Mouse (Mus musculus): Measurements from ENCODE around the gene Vangl2.
"Not testable (repeated sequence)": the region's sequence is repeated elsewhere in the genome, so short reads cannot be mapped to it uniquely, and the experiment has no call there.

Vangl2 gene

DNA sequence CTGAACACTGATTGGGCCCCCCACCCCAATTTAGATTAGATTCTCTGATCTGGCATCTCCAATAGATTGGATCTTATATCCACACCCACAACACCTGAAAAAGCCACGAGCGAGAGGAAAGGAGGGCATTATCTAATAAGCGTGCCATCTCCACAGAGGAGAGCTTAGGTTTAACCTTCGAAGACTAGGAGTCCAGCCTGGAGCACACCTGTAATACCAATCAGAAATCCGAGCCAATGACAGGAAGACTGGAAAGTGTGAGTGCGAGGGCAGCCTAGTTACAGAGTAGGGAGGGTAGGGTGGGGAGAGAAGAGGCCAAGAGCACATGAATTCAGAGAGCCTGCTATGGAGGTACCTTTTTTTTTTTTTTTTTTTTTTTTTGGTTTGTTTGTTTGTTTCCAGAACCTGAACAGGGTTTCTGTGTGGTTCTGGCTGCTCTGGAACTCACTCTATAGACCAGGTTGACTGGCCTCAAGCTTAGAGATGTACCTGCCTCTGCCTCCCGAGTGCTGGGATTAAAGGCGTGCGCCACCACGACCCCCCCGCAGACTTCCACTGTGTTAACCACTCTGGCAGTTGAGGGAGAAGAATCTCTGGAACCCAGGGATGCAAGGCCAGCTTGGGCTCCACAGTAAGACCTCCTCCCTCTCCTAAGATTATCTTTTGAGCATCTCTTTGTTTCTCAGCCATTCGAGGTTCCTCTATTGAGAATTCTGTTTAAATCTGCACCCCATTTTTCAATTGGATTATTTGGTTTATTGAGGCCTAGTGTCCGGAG lies 29.2 kb downstream of the Vangl2 start:
- DNase-seq: no peak

DNA sequence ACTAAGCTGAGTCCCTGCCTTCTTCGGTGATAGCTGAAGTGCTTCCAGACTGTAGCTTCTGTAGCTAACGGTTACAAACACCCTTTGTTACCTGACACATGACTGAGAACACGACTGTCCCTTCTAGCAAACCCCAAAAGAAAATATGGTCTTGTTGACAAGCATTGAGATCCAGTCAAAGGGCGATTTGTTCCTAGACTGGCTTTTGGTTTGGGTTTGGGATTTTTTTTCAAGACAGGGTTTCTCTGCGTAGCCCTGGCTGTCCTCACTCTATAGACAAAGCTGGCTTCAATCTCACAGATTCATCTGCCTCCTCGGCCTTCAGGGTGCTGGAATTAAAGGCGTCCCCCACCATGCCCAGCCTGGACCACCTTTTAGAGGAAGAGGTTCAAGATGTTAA lies 31.5 kb downstream of the Vangl2 start:
- no peak for DNase-seq

DNA sequence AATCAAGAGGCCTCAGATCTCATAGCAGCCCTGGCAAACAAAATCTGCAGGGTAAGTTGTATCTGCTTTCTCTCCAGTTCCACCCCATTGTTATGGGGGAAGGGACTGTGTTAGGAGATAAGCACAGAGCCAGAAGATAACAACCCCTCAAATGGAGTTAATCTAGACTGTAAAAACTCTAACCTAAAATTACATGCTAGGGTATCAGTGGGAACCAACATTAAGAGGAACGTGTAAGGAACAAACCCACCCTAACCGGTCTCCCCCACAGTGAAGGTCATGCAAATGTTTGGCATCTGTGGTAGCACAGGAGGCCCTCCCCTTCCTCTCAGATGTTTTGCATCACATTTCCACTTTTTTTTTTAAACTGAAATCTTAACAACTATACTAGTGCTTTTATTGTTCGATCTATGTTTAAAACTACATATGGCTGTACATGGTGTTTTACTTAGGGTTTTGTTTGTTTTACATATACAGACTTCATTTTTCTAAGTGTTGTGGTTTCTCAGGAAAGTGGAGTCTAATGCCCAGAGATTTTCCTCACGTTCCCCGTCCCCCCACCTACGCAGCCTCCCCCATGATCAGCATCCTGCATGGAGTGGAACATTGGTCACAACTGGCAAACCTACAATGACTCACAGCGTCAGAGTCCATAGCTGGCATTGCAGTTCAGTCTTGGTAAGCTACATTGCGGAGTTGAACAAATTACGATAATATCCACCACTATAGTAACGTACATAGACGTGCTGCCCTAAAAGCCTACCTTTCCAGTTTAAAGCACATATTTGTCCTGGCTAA lies 33.1 kb downstream of the Vangl2 start:
- DNase-seq: peak; percentile 47

DNA sequence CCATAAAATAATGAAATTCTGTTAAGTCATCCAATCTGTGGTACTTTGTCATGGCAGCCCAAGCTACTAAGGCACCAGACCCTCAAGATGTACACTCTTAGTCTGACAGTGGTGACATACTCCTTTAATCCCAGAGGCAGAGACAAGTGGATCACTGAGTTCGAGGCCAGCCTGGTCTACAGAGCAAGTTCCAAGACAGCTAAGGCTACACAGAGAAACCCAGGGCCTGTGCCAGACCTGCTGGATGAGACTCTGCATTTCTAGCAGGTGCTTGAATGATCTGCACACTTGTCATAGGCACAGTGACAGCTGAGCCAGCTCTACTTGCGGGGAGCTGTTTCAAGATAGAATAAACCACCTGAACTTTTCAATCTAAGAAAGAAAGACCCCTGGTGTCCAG lies 33.7 kb downstream of the Vangl2 start:
- peak; percentile 53 for DNase-seq

DNA sequence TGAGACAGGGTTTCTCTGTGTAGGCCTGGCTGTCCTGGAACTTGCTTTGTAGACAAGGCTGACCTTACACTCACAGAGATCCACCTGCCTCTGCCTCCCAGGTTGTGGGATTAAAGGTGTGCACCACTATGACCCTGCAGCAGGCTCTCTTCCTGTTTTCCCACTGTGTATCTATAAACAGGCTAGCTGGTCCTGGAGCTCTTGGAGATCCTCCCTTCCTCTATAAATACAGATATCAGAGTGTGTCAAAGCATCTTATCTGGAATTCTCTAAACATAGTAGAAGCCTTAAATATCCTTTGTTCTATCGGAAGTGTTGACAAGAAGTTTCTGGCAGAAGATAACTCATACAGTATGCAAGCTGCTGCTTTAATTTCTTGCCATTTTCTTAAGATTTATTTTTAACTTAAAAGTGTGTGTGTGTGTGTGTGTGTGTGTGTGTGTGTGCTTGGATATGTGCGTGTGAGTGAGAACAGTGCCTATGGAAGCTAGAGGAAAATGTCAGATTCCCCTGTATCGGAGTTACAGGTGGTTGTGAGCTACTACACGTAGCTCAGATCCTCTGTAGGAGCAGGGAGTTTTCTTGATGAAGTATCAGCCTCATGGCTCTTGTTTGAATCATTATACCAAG lies 35.2 kb downstream of the Vangl2 start:
- DNase-seq: no peak

DNA sequence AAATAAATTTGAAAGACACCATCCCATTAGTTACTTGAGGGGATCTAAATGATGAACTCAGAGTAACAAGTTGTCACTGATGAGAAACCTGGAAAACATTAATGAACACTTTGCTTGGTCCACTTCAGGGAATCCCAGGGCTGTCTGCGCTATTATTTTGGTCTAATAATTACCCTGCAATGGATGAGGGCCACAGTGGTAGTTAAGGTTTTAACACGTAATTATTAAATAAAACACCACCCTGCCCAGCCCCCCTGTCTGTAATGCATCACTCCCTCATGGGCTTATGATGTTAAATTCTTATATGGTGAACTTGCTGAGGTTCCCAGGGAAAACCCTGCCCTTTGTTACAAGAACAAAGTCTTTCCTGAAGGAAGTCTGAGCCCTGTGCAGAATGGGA lies 36.4 kb downstream of the Vangl2 start:
- DNase-seq: no peak

DNA sequence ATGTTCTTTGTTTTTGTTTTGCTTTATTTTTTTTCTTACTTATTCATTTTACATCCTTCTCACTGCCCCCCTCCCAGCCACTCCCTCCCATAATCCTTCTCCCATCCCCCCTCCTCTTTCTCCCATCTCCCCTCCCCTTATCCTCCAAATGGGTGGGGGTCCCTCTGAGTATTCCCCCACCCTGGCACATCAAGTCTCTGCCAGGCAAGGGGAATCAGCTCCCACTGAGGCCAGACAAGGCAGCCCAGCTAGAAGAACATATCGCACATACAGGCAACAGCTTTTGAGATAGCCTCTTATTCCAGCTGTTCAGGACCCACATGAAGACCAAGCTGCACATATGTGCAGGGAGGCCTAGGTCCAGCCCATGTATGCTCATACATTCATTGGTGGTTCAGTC lies 44.1 kb downstream of the Vangl2 start:
- DNase-seq: no peak

DNA sequence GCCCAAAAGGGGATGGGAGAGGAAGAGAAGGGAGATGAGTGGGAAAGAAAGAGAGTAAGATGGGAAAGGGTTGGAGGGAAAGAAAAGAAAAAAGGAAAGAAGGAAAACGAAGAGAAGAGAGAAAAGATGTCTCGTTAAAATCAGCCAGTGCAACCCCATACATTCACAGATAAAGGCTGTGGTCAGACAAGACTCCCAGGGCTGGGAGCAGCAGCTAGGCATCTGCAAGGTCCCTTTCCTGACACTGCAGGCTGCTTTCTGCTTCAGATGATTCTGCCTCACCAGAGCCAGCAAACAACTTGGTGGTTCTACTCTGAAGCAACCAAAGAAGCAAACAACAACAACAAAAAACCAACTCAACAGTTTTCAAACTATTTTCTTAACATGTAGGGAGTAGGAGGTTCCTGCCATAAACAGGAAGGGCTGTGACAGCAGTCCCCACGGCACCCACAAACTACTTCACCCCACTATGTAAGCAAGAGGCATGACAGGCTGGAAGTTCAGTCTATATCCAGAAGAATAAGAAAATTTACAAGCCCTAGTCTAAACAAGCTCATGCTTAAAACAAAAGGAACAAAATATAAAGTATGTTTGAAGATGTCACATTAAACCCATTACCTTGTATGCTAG lies 44.8 kb downstream of the Vangl2 start:
- DNase-seq: no peak

DNA sequence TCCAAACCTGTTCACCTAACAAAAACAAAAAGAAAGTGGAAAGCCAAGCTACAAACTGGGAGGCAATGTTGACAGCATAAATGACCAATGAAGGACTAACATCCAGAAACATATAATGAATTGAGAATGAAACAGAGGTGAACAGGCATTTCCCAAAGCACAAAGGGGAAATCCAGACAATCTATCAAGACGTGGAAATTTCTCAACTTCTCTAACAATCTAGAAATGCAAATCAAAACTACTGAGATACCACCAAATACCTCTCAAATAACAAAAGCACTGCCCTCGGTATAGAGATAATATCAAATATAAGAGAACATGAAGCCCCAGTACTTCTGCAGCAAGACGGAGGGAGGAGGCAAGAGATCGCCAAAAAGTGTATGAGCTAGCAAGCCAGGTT lies 45.5 kb downstream of the Vangl2 start:
- no peak for DNase-seq

DNA sequence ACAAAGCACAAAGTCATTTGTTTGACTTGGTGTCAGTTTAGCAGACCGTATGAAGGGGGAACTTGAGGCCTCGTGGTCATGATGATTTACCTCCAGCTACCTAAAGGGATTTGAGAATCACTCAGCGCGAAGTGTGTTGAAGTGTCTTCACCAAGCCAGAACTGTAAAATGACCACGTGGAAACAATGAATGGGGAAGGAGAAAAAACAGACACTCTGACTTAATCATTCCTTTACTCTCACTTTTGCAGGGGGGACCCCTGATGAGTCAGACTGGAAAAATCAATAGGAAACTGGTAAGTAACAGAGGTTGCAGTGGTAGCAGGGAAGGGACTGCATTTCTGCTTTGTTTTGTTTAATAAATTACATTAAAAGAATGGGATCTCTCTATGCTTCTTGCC lies 46.1 kb downstream of the Vangl2 start:
- no peak for DNase-seq

DNA sequence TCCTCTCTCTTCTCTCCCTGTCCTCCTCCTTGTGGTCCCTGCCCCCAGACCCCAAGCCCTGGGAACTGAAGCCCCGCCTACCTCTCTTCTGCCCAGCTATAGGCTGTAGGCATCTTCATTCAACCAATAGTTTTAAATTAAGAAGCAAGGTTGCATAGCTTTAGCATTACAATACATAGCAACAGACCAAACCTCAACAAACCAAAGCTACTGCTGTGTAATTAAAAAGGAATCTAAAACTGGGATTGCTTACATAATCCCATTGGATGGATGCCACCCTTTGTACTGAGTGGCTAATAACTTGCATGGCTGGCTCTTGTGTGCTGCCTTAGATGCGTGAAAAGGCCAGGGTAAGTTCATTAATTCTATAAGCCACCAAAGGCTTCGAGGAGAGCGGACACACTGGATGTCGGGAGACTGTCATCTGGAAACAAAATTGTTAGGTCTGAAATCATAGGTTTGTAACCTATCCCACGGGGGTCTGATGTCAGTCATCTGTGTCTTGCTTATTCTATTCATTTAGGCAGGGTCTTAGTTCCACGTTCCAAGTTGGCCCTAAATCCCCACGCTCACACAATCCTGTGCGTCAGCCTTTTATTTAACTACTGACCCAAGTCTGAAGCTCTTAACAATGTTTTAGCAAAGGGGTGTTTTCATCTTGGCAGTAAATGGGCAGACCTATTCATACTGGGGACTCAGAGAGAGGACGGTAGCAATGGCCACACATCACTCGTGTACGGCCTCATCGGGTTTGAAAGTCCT lies 48.1 kb downstream of the Vangl2 start:
- DNase-seq: no peak

DNA sequence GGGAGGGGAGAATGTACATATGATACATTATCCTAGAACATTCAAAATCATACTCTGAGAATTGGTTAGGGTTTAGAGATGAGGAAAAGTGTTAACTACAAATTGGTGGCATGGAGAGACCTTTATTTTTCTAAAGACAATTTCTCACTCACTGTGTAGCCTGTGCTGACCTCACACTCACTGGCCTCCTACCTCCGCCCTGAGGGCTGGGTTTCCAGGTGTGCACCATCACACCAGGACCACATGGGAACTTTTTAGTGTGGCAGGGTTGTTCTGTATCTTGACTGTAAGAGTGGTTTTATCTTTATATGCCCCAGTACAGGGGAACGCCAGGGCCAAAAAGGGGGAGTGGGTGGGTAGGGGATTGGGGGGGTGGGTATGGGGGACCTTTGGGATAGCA lies 50.4 kb downstream of the Vangl2 start:
- no peak for DNase-seq

DNA sequence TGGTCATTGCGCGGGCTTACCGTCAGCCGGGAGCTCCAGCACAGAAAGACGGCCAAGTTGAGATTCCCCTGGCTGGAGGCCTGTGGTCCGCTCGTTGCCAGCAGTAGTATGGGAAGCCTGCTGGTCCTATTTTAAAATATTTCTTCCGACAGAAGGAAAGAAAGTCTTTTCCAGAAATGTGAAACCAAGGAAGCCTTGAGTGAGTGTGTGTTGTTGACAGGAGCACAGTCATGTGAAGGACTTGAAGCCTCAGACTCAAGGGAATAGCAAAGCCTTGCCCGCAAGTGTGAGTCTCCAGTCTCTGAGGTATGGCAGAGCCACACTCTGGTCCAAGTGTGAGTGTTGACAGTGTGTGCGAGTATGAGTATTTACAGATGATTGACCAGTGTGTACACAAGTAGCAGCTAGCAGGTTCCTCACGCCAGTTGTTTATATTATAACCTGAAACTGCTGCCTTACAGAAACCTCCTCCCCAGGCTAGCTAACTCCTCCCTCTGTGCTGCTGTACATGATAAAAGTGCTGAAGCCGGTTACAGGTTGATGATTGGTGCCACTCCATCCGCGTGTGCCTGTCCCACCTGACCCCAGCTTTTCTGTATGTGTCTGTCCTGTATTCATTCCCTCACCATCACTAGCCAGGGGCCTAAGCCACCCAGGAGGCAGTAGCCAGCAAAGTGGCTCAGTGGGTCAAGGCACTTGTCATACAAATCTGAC lies 51.3 kb downstream of the Vangl2 start:
- no peak for DNase-seq

DNA sequence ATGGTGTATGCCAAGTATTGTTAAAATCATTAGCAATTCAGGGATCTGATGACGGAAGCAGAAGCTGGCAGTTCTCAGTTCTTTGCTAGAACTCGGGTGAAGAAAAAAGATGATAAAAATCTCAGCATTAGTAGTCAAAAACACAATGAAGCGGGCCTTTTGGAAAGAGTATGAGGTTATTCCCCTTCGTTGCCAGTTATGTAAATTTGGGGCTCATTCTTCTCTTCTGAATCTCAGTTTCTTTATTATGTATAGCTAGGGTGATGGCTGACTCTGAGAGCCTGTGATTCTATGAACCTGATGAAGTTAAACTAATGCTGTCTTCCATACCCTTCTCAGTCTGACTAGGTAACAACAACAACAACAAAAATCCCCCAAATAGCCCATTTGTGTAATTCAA lies 52.4 kb downstream of the Vangl2 start:
- DNase-seq: no peak

DNA sequence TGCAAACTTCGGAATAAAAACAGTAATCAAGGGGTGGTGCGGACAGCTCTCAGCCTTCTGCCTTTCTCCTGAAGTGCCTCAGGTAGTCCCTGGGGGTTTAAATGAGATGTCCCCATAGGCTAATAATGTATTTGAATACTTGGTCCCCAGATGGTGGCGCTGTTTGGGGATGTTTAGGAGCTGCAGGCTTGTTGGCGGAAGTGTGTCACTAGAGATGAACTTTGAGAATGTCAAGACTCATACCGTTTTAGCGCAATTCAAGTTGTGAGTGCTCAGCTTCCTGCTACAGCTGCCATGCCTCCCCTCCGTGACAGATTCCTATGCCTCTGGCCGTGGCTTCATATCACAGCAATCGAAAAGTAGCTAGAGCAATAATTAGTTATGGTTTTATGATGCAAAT lies 52.9 kb downstream of the Vangl2 start:
- DNase-seq: no peak

DNA sequence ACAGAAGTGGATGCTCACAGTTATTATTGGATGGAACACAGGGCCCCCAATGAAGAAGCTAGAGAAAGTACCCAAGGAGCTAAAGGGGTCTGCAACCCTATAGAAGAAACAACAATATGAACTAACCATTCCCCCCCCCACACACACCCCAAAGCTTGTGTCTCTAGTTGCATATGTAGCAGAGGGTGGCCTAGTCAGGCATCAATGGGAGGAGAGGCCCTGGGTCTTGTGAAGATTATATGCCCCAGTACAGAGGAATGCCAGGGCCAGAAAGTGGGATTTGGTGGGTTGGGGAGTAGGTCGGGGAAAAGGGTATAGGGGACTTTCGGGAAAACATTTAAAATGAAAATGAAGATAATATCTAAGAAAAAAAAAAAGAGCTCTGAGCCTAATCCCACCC lies 53.9 kb downstream of the Vangl2 start:
- not testable (repeated sequence) for DNase-seq

DNA sequence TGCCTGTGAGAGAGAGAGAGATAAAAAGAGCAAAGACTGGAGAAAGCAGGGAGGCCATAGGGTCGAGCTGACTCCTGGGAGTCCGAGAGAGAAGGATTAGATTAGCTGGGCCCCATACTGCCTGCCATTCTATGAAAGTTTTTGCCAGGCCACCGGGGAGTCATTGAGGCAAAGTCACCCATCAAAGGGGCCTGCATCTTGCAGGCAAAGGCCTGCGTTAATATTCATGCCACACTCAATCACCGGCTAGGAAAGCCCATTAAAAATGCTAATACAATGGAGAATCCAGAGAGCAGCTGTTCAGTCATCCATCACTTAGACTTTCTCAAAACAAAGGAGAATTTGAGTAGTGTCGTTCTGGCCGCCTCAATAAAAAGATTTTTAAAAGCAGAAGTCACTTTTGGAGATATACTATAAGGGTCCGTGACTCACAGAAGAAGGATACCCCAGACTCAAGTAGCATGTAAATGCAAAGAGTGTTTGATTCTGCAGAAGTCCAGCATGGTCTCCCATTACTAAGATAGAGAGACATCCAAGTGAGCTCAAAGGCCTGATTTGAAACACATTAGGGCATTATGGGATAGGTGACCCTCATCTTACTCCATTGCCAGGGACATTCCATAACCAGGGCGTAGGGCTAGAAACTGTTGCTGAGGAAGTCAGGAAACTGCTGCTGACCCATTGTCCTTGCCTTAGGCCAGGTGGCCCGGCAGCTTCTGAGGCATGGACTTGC lies 57.2 kb downstream of the Vangl2 start:
- DNase-seq: no peak

DNA sequence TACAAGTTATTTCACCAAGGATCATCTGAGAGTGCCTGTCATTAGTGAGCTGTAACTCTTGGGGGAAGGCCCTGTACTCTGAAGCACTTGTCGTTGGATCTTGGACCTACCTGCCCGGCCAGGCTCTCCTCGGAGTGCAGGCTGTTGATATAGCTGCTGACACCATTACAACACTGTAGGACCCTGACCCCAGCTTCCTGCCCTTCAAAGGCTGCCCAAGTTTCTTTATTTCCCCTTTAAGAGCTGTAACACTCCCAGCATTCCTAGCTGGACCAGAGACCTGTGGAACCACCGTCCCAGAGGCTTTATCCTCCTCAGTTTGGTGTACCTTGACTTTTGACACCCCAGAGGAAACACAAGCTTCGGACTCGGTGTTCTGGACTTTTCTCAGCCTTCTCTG lies 59.0 kb downstream of the Vangl2 start:
- DNase-seq: no peak

DNA sequence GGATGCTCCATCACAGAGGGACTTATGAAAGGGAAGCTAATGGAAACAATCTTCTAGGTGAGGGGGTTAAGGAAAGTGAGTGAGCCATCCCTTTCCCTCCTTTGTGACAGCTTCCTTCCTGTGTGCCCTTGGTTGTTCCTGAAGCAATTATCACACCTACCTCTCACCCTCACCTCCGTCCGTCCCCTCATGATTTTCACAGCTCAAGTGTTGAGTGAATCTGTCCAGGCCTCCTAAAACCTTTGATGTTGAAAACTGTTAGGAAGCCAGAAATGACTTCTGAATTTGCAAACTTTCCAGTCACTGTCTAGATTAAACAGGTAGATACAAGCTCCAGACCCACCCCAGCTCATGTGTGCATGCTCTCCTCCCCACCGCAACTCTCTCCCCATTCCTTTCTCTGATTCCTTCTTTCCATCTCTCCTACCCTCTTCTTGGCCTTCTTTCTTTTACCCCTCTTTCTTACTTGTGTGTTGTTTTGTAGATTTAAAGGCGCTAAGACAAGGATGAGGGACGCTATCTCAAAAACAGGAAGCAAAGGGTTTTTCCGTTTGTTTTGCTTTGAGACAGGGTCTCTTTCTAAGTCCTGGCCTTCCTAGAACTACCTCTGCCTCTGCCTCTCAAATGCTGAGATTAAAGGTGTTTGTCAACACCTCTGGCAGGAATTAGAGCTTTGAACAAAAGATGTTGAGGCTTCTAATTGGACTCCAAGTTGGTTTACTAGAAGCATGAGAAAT lies 62.0 kb downstream of the Vangl2 start:
- peak; percentile 26 for DNase-seq

DNA sequence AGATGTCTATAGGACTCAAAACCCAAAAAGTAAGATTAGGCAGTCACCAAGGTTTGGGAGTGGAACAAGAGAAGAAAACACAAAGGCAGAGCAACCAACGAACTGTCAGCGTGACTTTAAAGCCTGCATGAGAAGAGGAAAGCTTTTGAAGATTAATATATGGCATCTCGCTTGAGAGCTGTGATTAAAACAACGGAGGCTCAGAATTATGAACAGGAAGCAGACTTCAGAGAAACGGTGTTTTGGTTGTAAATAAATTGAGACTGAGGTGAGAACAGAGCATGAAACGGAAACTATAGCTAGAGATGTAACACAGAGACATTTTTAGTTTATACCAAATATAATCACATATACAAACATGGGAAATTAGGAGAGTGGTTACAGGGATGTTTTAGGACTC lies 64.6 kb downstream of the Vangl2 start:
- no peak for DNase-seq

DNA sequence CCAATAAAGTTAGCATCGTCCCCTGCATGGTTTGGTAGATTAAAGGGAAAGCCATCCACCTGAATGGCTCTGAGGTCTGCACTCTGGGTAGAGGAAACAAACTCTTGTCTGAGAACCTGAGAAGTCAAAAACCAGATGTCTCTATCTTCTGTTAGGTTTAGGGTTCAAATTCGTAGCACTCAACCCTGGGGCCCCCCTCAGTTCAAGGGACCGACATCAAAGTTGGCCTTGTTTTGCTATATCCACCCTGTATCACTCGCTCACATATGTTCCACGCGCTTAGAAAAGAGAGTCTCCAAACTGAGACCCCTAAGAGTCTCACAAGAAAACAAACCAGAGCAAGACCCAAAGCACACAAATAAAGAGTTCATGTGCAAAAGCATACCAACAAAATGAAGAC lies 66.5 kb downstream of the Vangl2 start:
- peak; percentile 75 for DNase-seq
